Mouse (Mus musculus): Measurements from ENCODE around the gene Elmo2. TPM values are rescaled to one million over a fixed set of nuclear protein-coding genes. Genes with fewer than 3 reads are reported as not detected.

Elmo2 gene
- total RNA-seq, 1 experiment from 2014 or later: 27.3 TPM

GRCm38 (mm10) chr2:165328746-165329145 is 2.5 kb upstream of the Elmo2 start:
- ATAC-seq (replicated peaks in 1 of 2; ENCODE audit: insufficient read depth in 1 of 2, low FRiP score in 2 of 2, low TSS enrichment in 1 of 2, low read depth in 1 of 2, poor library complexity in 2 of 2, severe bottlenecking in 2 of 2): no peak

GRCm38 (mm10) chr2:165327386-165327785 is 1.1 kb upstream of the Elmo2 start:
- ATAC-seq (replicated peaks in 1 of 2; ENCODE audit: insufficient read depth in 1 of 2, low FRiP score in 2 of 2, low TSS enrichment in 1 of 2, low read depth in 1 of 2, poor library complexity in 2 of 2, severe bottlenecking in 2 of 2): no peak

- ATAC-seq (replicated peaks in 1 of 2; ENCODE audit: insufficient read depth in 1 of 2, low FRiP score in 2 of 2, low TSS enrichment in 1 of 2, low read depth in 1 of 2, poor library complexity in 2 of 2, severe bottlenecking in 2 of 2): no peak
Measured at GRCm38 (mm10) chr2:165325521-165326303, 567 bp downstream of the Elmo2 start.

- no peak for ATAC-seq (replicated peaks in 1 of 2; ENCODE audit: insufficient read depth in 1 of 2, low FRiP score in 2 of 2, low TSS enrichment in 1 of 2, low read depth in 1 of 2, poor library complexity in 2 of 2, severe bottlenecking in 2 of 2)
Measured at GRCm38 (mm10) chr2:165323928-165324327, 2.4 kb downstream of the Elmo2 start.

GRCm38 (mm10) chr2:165323484-165323883 is 2.8 kb downstream of the Elmo2 start:
- ATAC-seq (replicated peaks in 1 of 2; ENCODE audit: insufficient read depth in 1 of 2, low FRiP score in 2 of 2, low TSS enrichment in 1 of 2, low read depth in 1 of 2, poor library complexity in 2 of 2, severe bottlenecking in 2 of 2): no peak

- ATAC-seq (replicated peaks in 1 of 2; ENCODE audit: insufficient read depth in 1 of 2, low FRiP score in 2 of 2, low TSS enrichment in 1 of 2, low read depth in 1 of 2, poor library complexity in 2 of 2, severe bottlenecking in 2 of 2): no peak
Measured at GRCm38 (mm10) chr2:165321981-165322735, 4.1 kb downstream of the Elmo2 start.

GRCm38 (mm10) chr2:165321381-165321888 is 4.8 kb downstream of the Elmo2 start:
- peak; percentile 9 to 39; a peak in 1 of 4 replicates for ATAC-seq (replicated peaks in 1 of 2; ENCODE audit: insufficient read depth in 1 of 2, low FRiP score in 2 of 2, low TSS enrichment in 1 of 2, low read depth in 1 of 2, poor library complexity in 2 of 2, severe bottlenecking in 2 of 2)

GRCm38 (mm10) chr2:165320531-165321150 is 5.6 kb downstream of the Elmo2 start:
- ATAC-seq (replicated peaks in 1 of 2; ENCODE audit: insufficient read depth in 1 of 2, low FRiP score in 2 of 2, low TSS enrichment in 1 of 2, low read depth in 1 of 2, poor library complexity in 2 of 2, severe bottlenecking in 2 of 2): peak; percentile 29 to 54; a peak in 3 of 4 replicates

GRCm38 (mm10) chr2:165319503-165319902 is 6.8 kb downstream of the Elmo2 start:
- ATAC-seq (replicated peaks in 1 of 2; ENCODE audit: insufficient read depth in 1 of 2, low FRiP score in 2 of 2, low TSS enrichment in 1 of 2, low read depth in 1 of 2, poor library complexity in 2 of 2, severe bottlenecking in 2 of 2): no peak

GRCm38 (mm10) chr2:165318941-165319340 is 7.3 kb downstream of the Elmo2 start:
- no peak for ATAC-seq (replicated peaks in 1 of 2; ENCODE audit: insufficient read depth in 1 of 2, low FRiP score in 2 of 2, low TSS enrichment in 1 of 2, low read depth in 1 of 2, poor library complexity in 2 of 2, severe bottlenecking in 2 of 2)

GRCm38 (mm10) chr2:165317621-165318263 is 8.5 kb downstream of the Elmo2 start:
- ATAC-seq (replicated peaks in 1 of 2; ENCODE audit: insufficient read depth in 1 of 2, low FRiP score in 2 of 2, low TSS enrichment in 1 of 2, low read depth in 1 of 2, poor library complexity in 2 of 2, severe bottlenecking in 2 of 2): no peak

- ATAC-seq (replicated peaks in 1 of 2; ENCODE audit: insufficient read depth in 1 of 2, low FRiP score in 2 of 2, low TSS enrichment in 1 of 2, low read depth in 1 of 2, poor library complexity in 2 of 2, severe bottlenecking in 2 of 2): peak; percentile 20 to 26; a peak in 1 of 4 replicates
Measured at GRCm38 (mm10) chr2:165316837-165317473, 9.3 kb downstream of the Elmo2 start.

- no peak for ATAC-seq (replicated peaks in 1 of 2; ENCODE audit: insufficient read depth in 1 of 2, low FRiP score in 2 of 2, low TSS enrichment in 1 of 2, low read depth in 1 of 2, poor library complexity in 2 of 2, severe bottlenecking in 2 of 2)
Measured at GRCm38 (mm10) chr2:165316204-165316603, 10.1 kb downstream of the Elmo2 start.

GRCm38 (mm10) chr2:165314197-165314596 is 12.1 kb downstream of the Elmo2 start:
- no peak for ATAC-seq (replicated peaks in 1 of 2; ENCODE audit: insufficient read depth in 1 of 2, low FRiP score in 2 of 2, low TSS enrichment in 1 of 2, low read depth in 1 of 2, poor library complexity in 2 of 2, severe bottlenecking in 2 of 2)

- no peak for ATAC-seq (replicated peaks in 1 of 2; ENCODE audit: insufficient read depth in 1 of 2, low FRiP score in 2 of 2, low TSS enrichment in 1 of 2, low read depth in 1 of 2, poor library complexity in 2 of 2, severe bottlenecking in 2 of 2)
Measured at GRCm38 (mm10) chr2:165312381-165312780, 13.9 kb downstream of the Elmo2 start.

- ATAC-seq (replicated peaks in 1 of 2; ENCODE audit: insufficient read depth in 1 of 2, low FRiP score in 2 of 2, low TSS enrichment in 1 of 2, low read depth in 1 of 2, poor library complexity in 2 of 2, severe bottlenecking in 2 of 2): no peak
Measured at GRCm38 (mm10) chr2:165311577-165311976, 14.7 kb downstream of the Elmo2 start.

- no peak for ATAC-seq (replicated peaks in 1 of 2; ENCODE audit: insufficient read depth in 1 of 2, low FRiP score in 2 of 2, low TSS enrichment in 1 of 2, low read depth in 1 of 2, poor library complexity in 2 of 2, severe bottlenecking in 2 of 2)
Measured at GRCm38 (mm10) chr2:165310818-165311425, 15.4 kb downstream of the Elmo2 start.

Measured in hematopoietic stem cell, adult 5-6 weeks (primary cell).